Mouse (Mus musculus): ENCODE results near the gene Abat. TPM values are rescaled to one million over a fixed set of nuclear protein-coding genes. Genes with fewer than 3 reads are reported as not detected.
A peak's percentile ranks its signal among the peaks of the same experiment; 100 is the strongest.

The Abat gene
- 32.2 and 43.8 TPM in 2 replicates for polyA plus RNA-seq (2014; fragmentation: Nextera tagmentation; extraction: Ambion mirVana)

DNA sequence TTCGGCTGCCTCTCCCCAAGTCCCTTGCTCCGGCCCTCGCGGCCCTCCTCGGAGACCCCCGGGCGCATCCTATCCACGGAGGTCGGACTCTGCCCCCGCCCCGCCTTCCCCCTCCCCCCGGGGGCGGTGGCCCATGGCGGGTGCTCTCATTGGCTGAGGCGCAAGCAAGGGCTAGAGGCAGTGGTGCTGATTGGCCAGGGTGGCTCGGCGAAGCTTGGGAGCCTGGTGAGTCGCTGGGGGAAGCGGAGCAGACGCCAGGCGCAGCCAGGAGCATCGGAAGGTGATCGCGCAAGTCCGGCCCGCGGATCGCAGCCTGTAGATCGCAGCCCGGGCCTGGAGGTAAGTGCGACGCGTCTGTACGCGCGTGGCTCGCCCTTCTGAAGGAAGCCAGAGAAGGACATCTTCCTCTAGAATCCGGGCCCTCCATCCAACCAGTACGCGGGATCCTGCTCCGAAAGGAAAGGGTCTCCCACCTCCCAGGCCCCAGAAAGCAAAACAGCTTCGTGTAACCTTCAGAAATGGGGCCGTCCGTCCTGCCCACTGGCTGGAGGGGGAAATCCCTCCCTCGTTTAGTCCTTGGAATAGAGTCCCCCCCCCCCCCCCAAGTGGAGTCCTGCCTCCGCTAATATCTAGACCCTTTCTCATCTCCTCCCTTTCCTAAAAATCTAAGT, at the start of gene Abat:
TSS of gene Abat (plus strand) at position 194 of the 671 bp plus-strand sequence.
- no peaks in the 10 kb centered on the region for H3K27me3 ChIP-seq (ENCODE audit: control insufficient read depth, insufficient read depth, low read length)
- WGBS (ENCODE audit: insufficient replicate concordance): under 1% methylated on average over 44 of the region's 46 CpGs
- H3K4me1 ChIP-seq (ENCODE audit: control insufficient read depth, insufficient read depth, low read length): peaks cover 18% of the 10 kb centered on the region
- peak; percentile 95 for ATAC-seq (replicated peaks; ENCODE audit: insufficient number of reproducible peaks, low FRiP score, low TSS enrichment)
- no peaks in the 10 kb centered on the region for H3K9me3 ChIP-seq (replicated peaks; ENCODE audit: control insufficient read depth, low read length)
- no peaks in the 10 kb centered on the region for H3K36me3 ChIP-seq (ENCODE audit: control insufficient read depth, insufficient read depth, low read length)
- peak within 1 kb of the TSS; percentile 37; the same call in 1 of the 2 replicates for H3K27ac ChIP-seq (ENCODE audit: low read depth, low read length)
- H3K9ac ChIP-seq (ENCODE audit: low read depth, low read length): peak within 1 kb of the TSS; percentile 63
- H3K4me2 ChIP-seq: peak within 1 kb of the TSS; percentile 71
- H3K4me3 ChIP-seq (ENCODE audit: low read depth, low read length): peak within 1 kb of the TSS; percentile 57

GRCm38 (mm10) chr16:8470132-8470531, 43.1 kb upstream of the Abat start:
- H3K27me3 ChIP-seq (ENCODE audit: control insufficient read depth, insufficient read depth, low read length): no peaks in the 10 kb centered on the region
- H3K4me1 ChIP-seq (ENCODE audit: control insufficient read depth, insufficient read depth, low read length): 0 out of 2 replicates have a peak, but pooled peaks cover 3% of the 10 kb centered on the region
- 74% methylated on average over 2 of the region's 2 CpGs for WGBS (ENCODE audit: insufficient replicate concordance)
- no peaks in the 10 kb centered on the region for H3K9me3 ChIP-seq (replicated peaks; ENCODE audit: control insufficient read depth, low read length)
- no peak overlapping the region for H3K27ac ChIP-seq (ENCODE audit: low read depth, low read length)
- no peak for ATAC-seq (replicated peaks; ENCODE audit: insufficient number of reproducible peaks, low FRiP score, low TSS enrichment)
- H3K36me3 ChIP-seq (ENCODE audit: control insufficient read depth, insufficient read depth, low read length): 0 out of 2 replicates have a peak, but pooled peaks cover 2% of the 10 kb centered on the region
- peak overlapping the region; percentile 70 for H3K4me3 ChIP-seq (ENCODE audit: low read depth, low read length)
- H3K4me2 ChIP-seq: peak overlapping the region; percentile 65
- H3K9ac ChIP-seq (ENCODE audit: low read depth, low read length): no peak overlapping the region

DNA sequence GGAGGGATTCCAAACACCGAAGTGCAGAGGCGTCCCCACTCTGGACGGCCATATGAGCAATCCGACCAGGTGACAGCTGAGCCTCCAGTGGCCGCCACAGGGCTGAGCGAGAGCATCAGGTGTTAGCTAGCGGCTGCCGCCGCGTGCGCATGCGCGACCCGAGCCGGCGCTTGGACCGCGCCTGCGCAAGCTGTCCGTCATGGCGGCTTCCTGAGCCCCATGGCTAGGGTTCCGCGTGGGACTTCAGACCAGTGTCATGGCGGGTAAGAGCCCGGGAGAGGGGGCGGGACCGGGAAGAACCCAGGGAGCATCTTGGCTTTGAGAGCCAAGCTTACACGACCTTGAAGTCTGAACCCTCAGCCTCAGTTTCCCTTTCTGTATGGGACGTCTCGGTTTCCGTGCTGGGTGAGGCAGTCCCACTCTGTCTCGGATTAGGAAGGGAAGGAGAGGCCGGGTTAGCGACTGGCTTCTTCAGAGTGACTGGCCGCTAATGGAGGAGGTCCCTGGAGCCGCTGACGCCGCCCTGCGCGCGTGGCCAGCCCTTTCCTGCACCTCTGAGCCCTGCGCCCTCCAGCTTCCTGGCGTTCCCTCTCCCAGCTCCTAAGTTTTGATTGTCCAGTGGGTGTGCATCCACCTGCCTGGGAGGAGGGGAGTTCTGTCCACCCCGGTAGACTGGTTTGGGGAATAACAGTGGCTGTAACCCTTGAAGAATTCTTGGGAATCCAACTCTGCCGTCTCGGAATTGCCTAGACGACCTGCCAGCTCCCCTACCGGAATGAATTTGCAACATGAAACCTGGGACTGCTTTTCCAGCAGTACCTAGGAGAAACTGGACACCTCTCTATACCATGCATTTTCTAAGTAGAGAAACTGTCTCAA, 42.4 kb upstream of the Abat start, which contains the start of gene Mettl22:
TSS of gene Mettl22 (plus strand) at position 186 of the 879 bp plus-strand sequence.
- peak; percentile 98 for ATAC-seq (replicated peaks; ENCODE audit: insufficient number of reproducible peaks, low FRiP score, low TSS enrichment)
- H3K27me3 ChIP-seq (ENCODE audit: control insufficient read depth, insufficient read depth, low read length): no peaks in the 10 kb centered on the region
- 0 out of 2 replicates have a peak, but pooled peaks cover 3% of the 10 kb centered on the region for H3K4me1 ChIP-seq (ENCODE audit: control insufficient read depth, insufficient read depth, low read length)
- H3K4me2 ChIP-seq: peak within 1 kb of the TSS; percentile 65
- peak within 1 kb of the TSS; percentile 85 for H3K9ac ChIP-seq (ENCODE audit: low read depth, low read length)
- H3K27ac ChIP-seq (ENCODE audit: low read depth, low read length): peak within 1 kb of the TSS; percentile 78
- no peaks in the 10 kb centered on the region for H3K9me3 ChIP-seq (replicated peaks; ENCODE audit: control insufficient read depth, low read length)
- under 1% methylated on average over 48 of the region's 48 CpGs for WGBS (ENCODE audit: insufficient replicate concordance)
- peak within 1 kb of the TSS; percentile 70 for H3K4me3 ChIP-seq (ENCODE audit: low read depth, low read length)
- 0 out of 2 replicates have a peak, but pooled peaks cover 2% of the 10 kb centered on the region for H3K36me3 ChIP-seq (ENCODE audit: control insufficient read depth, insufficient read depth, low read length)

GRCm38 (mm10) chr16:8487396-8488005, 25.7 kb upstream of the Abat start:
- no peak for ATAC-seq (replicated peaks; ENCODE audit: insufficient number of reproducible peaks, low FRiP score, low TSS enrichment)
- peaks cover 6% of the 10 kb centered on the region for H3K36me3 ChIP-seq (ENCODE audit: control insufficient read depth, insufficient read depth, low read length)
- no peak overlapping the region for H3K4me3 ChIP-seq (ENCODE audit: low read depth, low read length)
- no peaks in the 10 kb centered on the region for H3K4me1 ChIP-seq (ENCODE audit: control insufficient read depth, insufficient read depth, low read length)
- WGBS (ENCODE audit: insufficient replicate concordance): 87% methylated on average over 9 of the region's 9 CpGs
- no peak overlapping the region for H3K4me2 ChIP-seq
- no peaks in the 10 kb centered on the region for H3K9me3 ChIP-seq (replicated peaks; ENCODE audit: control insufficient read depth, low read length)
- H3K9ac ChIP-seq (ENCODE audit: low read depth, low read length): no peak overlapping the region
- no peaks in the 10 kb centered on the region for H3K27me3 ChIP-seq (ENCODE audit: control insufficient read depth, insufficient read depth, low read length)
- no peak overlapping the region for H3K27ac ChIP-seq (ENCODE audit: low read depth, low read length)

GRCm38 (mm10) chr16:8489340-8489739, 23.9 kb upstream of the Abat start:
- no peaks in the 10 kb centered on the region for H3K27me3 ChIP-seq (ENCODE audit: control insufficient read depth, insufficient read depth, low read length)
- no peak overlapping the region for H3K9ac ChIP-seq (ENCODE audit: low read depth, low read length)
- peaks cover 6% of the 10 kb centered on the region for H3K36me3 ChIP-seq (ENCODE audit: control insufficient read depth, insufficient read depth, low read length)
- H3K4me1 ChIP-seq (ENCODE audit: control insufficient read depth, insufficient read depth, low read length): no peaks in the 10 kb centered on the region
- WGBS (ENCODE audit: insufficient replicate concordance): 87% methylated on average over 5 of the region's 5 CpGs
- H3K27ac ChIP-seq (ENCODE audit: low read depth, low read length): no peak overlapping the region
- ATAC-seq (replicated peaks; ENCODE audit: insufficient number of reproducible peaks, low FRiP score, low TSS enrichment): no peak
- H3K4me2 ChIP-seq: no peak overlapping the region
- H3K9me3 ChIP-seq (replicated peaks; ENCODE audit: control insufficient read depth, low read length): no peaks in the 10 kb centered on the region
- H3K4me3 ChIP-seq (ENCODE audit: low read depth, low read length): no peak overlapping the region

GRCm38 (mm10) chr16:8491743-8492490, 21.3 kb upstream of the Abat start:
- WGBS (ENCODE audit: insufficient replicate concordance): 36% methylated on average over 13 of the region's 13 CpGs
- Histone ChIP-seq H3K4me3 (ENCODE audit: low read depth, low read length) (no peak overlapping the region), H3K4me2 (no peak overlapping the region), H3K9ac (ENCODE audit: low read depth, low read length) (no peak overlapping the region), H3K27me3 (ENCODE audit: control insufficient read depth, insufficient read depth, low read length) (no peaks in the 10 kb centered on the region), H3K4me1 (ENCODE audit: control insufficient read depth, insufficient read depth, low read length) (no peaks in the 10 kb centered on the region), H3K9me3 (replicated peaks; ENCODE audit: control insufficient read depth, low read length) (no peaks in the 10 kb centered on the region), H3K27ac (ENCODE audit: low read depth, low read length) (no peak overlapping the region), H3K36me3 (ENCODE audit: control insufficient read depth, insufficient read depth, low read length) (peaks cover 6% of the 10 kb centered on the region)
- ATAC-seq (replicated peaks; ENCODE audit: insufficient number of reproducible peaks, low FRiP score, low TSS enrichment): no peak

DNA sequence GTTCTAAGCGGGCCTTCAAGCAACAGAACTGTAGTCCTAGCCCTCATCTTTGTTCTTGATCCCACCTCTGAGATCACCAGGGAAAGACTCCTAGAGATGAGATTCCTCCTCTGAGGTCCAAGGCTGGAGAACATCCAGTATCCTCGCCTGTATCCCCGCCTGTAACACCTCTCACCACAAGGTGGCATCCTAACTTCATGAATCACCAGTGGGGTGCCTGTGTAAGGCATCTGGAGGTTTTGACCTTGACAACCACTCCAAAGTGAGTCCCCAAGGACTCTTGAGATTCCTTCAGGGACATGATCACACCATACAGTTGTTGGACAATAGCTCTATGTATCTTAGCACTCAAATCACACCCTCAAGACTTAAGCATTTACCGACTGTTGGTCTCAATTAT, 19.0 kb upstream of the Abat start:
- Histone ChIP-seq H3K4me2 (no peak overlapping the region), H3K9ac (ENCODE audit: low read depth, low read length) (no peak overlapping the region), H3K27me3 (ENCODE audit: control insufficient read depth, insufficient read depth, low read length) (no peaks in the 10 kb centered on the region), H3K9me3 (replicated peaks; ENCODE audit: control insufficient read depth, low read length) (no peaks in the 10 kb centered on the region), H3K27ac (ENCODE audit: low read depth, low read length) (no peak overlapping the region), H3K4me1 (ENCODE audit: control insufficient read depth, insufficient read depth, low read length) (no peaks in the 10 kb centered on the region), H3K4me3 (ENCODE audit: low read depth, low read length) (no peak overlapping the region), H3K36me3 (ENCODE audit: control insufficient read depth, insufficient read depth, low read length) (peaks cover 2% of the 10 kb centered on the region)
- WGBS (ENCODE audit: insufficient replicate concordance): 20% methylated on average over 4 of the region's 4 CpGs
- peak; percentile 50; the same call in 1 of the 2 replicates for ATAC-seq (replicated peaks; ENCODE audit: insufficient number of reproducible peaks, low FRiP score, low TSS enrichment)

DNA sequence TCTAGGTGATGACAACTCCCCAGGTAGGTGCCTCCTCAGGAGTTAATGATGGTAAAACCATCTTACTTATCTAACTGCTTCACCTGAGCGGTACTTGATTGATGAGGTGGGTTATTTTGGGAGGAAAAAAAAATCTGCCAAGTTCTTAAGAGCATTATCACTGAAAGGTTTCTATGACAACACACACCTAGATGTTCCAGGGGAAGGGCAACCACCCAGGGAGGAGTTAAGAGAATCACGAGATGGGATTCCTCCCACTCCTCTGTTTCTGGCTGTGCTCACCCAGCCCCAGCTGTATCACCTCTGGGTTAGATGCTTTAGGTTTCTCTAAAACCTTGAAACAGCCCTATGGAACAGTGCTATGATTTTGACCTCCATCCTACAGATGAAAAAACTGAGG, 16.3 kb upstream of the Abat start:
- ATAC-seq (replicated peaks; ENCODE audit: insufficient number of reproducible peaks, low FRiP score, low TSS enrichment): no peak
- H3K36me3 ChIP-seq (ENCODE audit: control insufficient read depth, insufficient read depth, low read length): no peaks in the 10 kb centered on the region
- 38% methylated on average over 2 of the region's 2 CpGs for WGBS (ENCODE audit: insufficient replicate concordance)

More for the DNA sequence above, 16.3 kb upstream of the Abat start:
- no peak overlapping the region for H3K27ac ChIP-seq (ENCODE audit: low read depth, low read length)
- H3K4me2 ChIP-seq: no peak overlapping the region
- no peaks in the 10 kb centered on the region for H3K9me3 ChIP-seq (replicated peaks; ENCODE audit: control insufficient read depth, low read length)
- no peak overlapping the region for H3K9ac ChIP-seq (ENCODE audit: low read depth, low read length)
- no peaks in the 10 kb centered on the region for H3K27me3 ChIP-seq (ENCODE audit: control insufficient read depth, insufficient read depth, low read length)
- no peak overlapping the region for H3K4me3 ChIP-seq (ENCODE audit: low read depth, low read length)
- no peaks in the 10 kb centered on the region for H3K4me1 ChIP-seq (ENCODE audit: control insufficient read depth, insufficient read depth, low read length)
